Mouse (Mus musculus): ENCODE measurements at regions not wholly inside any gene's neighbourhood (a gene's known extent, or its start where the extent isn't known, plus 50 kb on each side); places are given as distances from the start of the nearest gene placed in this dataset.

DNA sequence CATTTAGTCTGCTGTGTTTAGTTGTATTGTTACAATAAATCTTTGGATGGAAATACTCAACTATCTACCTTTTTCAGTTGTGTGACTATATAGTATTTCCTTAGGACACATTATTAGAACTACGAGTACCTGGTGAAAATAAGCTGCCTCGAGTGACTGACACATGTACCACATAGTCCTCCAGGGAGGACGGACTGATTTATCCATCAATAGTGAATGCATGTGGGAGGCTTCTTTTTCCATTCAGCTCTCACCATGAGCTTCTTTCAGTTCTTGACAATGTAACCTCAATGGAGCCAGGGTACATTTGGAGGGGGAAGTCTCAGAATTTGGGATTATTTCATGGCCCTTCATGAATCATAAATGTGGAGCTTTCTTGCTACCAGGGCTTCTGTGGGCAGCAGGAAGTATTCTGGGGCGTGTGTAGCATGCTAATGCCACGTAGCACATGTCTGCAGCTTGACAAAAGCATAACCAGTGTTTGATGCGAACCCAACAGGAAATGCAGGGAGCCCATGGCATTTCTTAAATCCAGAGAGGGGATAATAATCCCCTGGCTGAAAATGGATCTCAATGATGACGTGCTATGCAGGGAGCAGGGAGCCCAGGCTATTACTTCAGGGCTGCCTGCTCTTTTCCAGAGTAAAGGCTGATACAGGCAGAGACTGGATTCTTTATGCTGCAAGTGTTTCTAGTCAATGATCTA, 178.7 kb downstream of the Plk2 start:
- Histone ChIP-seq H3K9ac (ENCODE audit: insufficient read depth, low read depth) (no peak overlapping the region), H3K4me3 (replicated peaks in 1 of 3; ENCODE audit: low read depth in 2 of 3, low read length in 2 of 3, poor library complexity in 1 of 3) (no peak overlapping the region), H3K79me2 (replicated peaks; ENCODE audit: control insufficient read depth, extremely low read depth, insufficient read depth, poor library complexity, severe bottlenecking) (no peaks in the 10 kb centered on the region), H3K36me3 (replicated peaks in 1 of 2; ENCODE audit: control insufficient read depth in 1 of 2, insufficient read depth in 1 of 2, low read length in 1 of 2) (no peaks in the 10 kb centered on the region), H3K27me3 (replicated peaks) (no peaks in the 10 kb centered on the region), H3K9me3 (replicated peaks; ENCODE audit: low read length) (no peaks in the 10 kb centered on the region), H3K4me2 (ENCODE audit: insufficient read depth, low read depth, poor library complexity, severe bottlenecking) (no peak overlapping the region), H3K4me1 (ENCODE audit: control insufficient read depth in 1 of 2, insufficient read depth in 2 of 2) (peaks cover 0 to 16% of the 10 kb centered on the region in 2 experiments; a peak in 2 of 4 replicates), H3K27ac (ENCODE audit: insufficient read depth, low read depth) (no peak overlapping the region)
- TF ChIP-seq NELFE (IDR thresholded peaks at IDR 0.05; ENCODE audit: low read depth, low read length) (no peak), JUN (IDR thresholded peaks at IDR 0.05; ENCODE audit: insufficient read depth, low read depth, low read length) (no peak), SMC3 (IDR thresholded peaks at IDR 0.05; ENCODE audit: low read depth, low read length) (no peak), PAX5 (IDR thresholded peaks at IDR 0.05; ENCODE audit: low read length) (no peak), ZNF384 (IDR thresholded peaks at IDR 0.05; ENCODE audit: low read depth, low read length) (no peak), JUND (conservative IDR thresholded peaks at IDR 0.05; ENCODE audit: low read depth, low read length) (no peak), E2F4 (IDR thresholded peaks at IDR 0.05; ENCODE audit: insufficient replicate concordance, low read depth, low read length) (no peak), GABPA (IDR thresholded peaks at IDR 0.05; ENCODE audit: insufficient replicate concordance, low read depth, low read length) (no peak), RCOR1 (conservative IDR thresholded peaks at IDR 0.05; ENCODE audit: low read depth, low read length) (no peak), MAZ (IDR thresholded peaks at IDR 0.05; ENCODE audit: low read depth, low read length) (no peak), USF1 (IDR thresholded peaks at IDR 0.05; ENCODE audit: low read depth, low read length) (no peak), EP300 (IDR thresholded peaks at IDR 0.05; ENCODE audit: low read length) (no peak), CHD2 (IDR thresholded peaks at IDR 0.05; ENCODE audit: low read length) (no peak), POLR2AphosphoS2 (IDR thresholded peaks at IDR 0.05; ENCODE audit: low read depth, low read length) (no peak), ZKSCAN1 (IDR thresholded peaks at IDR 0.05; ENCODE audit: borderline replicate concordance, low read depth, low read length) (no peak), HCFC1 (IDR thresholded peaks at IDR 0.05; ENCODE audit: low read depth, low read length) (no peak), IRF4 (IDR thresholded peaks at IDR 0.05; ENCODE audit: low read depth, low read length) (no peak), POLR2A (IDR thresholded peaks at IDR 0.05; ENCODE audit: low read depth, low read length) (no peak), TCF12 (IDR thresholded peaks at IDR 0.05; ENCODE audit: low read depth, low read length) (no peak), KAT2A (IDR thresholded peaks at IDR 0.05; ENCODE audit: insufficient replicate concordance, low read length) (no peak)
- no peak for DNase-seq (ENCODE audit: extremely low read depth)
- in situ Hi-C loops (cut with MboI; ENCODE audit: low pct_ligation_motif_present, low pct_unique_long_range_greater_than_20kb, low sequenced_read_pairs) (loop anchor here (25.0 kb wide), 1 partner anchor 389 kb away; no protein-coding TSS in a partner anchor), dilution Hi-C loops (cut with MboI; ENCODE audit: extremely low pct_ligation_motif_present, extremely low pct_unique_long_range_greater_than_20kb, low sequenced_read_pairs) (no loop called here)

Data from CH12.LX (cell line).